Comparison of ENCODE assay signal across 14 mouse cellular contexts in the genomic region with DNA sequence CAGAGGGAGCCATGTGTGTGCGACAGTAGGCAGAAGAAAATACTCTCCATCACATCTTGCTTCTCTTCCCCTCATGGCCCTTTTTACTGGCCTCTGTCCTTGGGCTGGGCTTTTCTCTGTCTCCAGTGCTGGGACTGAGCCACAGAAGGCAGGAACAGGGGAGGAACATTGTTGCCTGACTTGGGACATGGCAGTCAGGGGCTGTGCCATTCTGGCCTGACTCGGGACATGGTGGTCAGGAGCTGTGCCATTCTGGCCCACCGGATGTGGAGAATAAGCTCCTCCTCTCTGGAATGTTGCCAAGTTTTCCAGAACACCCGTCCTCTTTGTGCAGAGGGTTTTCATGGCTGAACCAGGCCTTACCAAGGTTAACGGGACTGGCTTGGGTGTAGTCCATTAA. TPM values are rescaled to one million over a fixed set of nuclear protein-coding genes. Genes with fewer than 3 reads are reported as not detected.
"Had no signal": no experiment of that assay in that cellular context is flagged by ENCODE, and none has a peak within 500 bp of the region (broad histone marks: within the 10 kb centered on the region; RNA-seq: fewer than 3 reads in every experiment).

No protein-coding gene starts in this region.

- H3K4me3 ChIP-seq: kidney, embryonic 15.5 days; left cerebral cortex, adult 2 months; limb, embryonic 10.5 days; liver, embryonic 15.5 days; neural tube, embryonic 13.5 days had no signal

- DNase-seq: kidney, adult 2 months; kidney, postnatal 14 days; lung, adult 2 months; lung, postnatal 36 days; thymus, postnatal 4 days had no signal

- H3K36me3 ChIP-seq: kidney, embryonic 15.5 days; limb, embryonic 10.5 days; liver, embryonic 15.5 days; neural tube, embryonic 13.5 days had no signal

- H3K27me3 ChIP-seq: kidney, embryonic 15.5 days; neural tube, embryonic 13.5 days had no signal

- H3K9ac ChIP-seq: kidney, embryonic 15.5 days; liver, embryonic 15.5 days; neural tube, embryonic 13.5 days had no signal

- H3K4me2 ChIP-seq: kidney, embryonic 15.5 days; liver, embryonic 11.5 days; liver, embryonic 15.5 days; neural tube, embryonic 13.5 days had no signal

- H3K4me1 ChIP-seq: kidney, embryonic 15.5 days had no signal

- ATAC-seq: lung, postnatal 0 days had no signal

- H3K9me3 ChIP-seq: kidney, embryonic 15.5 days; limb, embryonic 10.5 days; liver, embryonic 15.5 days; neural tube, embryonic 13.5 days had no signal

- H3K27ac ChIP-seq: kidney, embryonic 15.5 days; left cerebral cortex, adult 2 months; limb, embryonic 10.5 days; liver, embryonic 15.5 days; neural tube, embryonic 13.5 days; stomach, postnatal 0 days had no signal

RNA-seq across cellular contexts. Expression of gene Rfx4, which starts 21.2 kb away (rescaled TPM):
- polyA plus RNA-seq: large intestine, adult 2 months; limb, embryonic 10.5 days; liver, embryonic 11.5 days; liver, embryonic 15.5 days; lung, postnatal 0 days; stomach, postnatal 0 days had no signal
